Mouse (Mus musculus): ENCODE data around the gene Usp22. TPM values are rescaled to one million over a fixed set of nuclear protein-coding genes. Genes with fewer than 3 reads are reported as not detected.
"Not testable (repeated sequence)": the region's sequence is repeated elsewhere in the genome, so short reads cannot be mapped to it uniquely, and the experiment has no call there.

Gene Usp22
- polyA plus RNA-seq, 1 experiment, result 0.31 TPM

DNA sequence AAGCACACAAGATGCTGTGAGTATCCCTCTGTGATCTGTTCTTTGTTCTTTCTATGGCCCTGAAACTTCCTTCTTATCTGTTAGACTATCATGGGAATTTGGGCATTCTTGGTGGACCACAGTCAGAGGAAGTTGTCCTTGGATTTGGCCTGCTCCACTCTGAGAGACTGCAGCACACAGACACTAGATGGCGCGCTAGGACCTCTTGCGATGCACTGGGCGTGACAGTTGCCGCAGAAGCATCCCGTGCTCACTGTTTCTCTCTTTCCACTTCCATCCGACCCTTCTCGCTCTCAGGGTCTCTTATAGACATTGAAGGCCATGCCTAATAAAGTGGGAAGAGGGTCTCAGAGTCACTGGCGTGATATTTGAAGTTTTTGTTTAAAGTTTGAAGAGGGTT lies 18.5 kb upstream of the Usp22 start:
- TF ChIP-seq GATA1 (IDR thresholded peaks at IDR 0.05; ENCODE audit: low read length) (no peak), TAL1 (IDR thresholded peaks at IDR 0.05; ENCODE audit: low read length) (no peak)
- Histone ChIP-seq H3K27me3 (ENCODE audit: control insufficient read depth) (peaks cover 13% of the 10 kb centered on the region), H3K4me3 (replicated peaks) (no peak overlapping the region), H3K9me3 (ENCODE audit: control insufficient read depth, low read length) (no peaks in the 10 kb centered on the region), H3K4me1 (ENCODE audit: control insufficient read depth) (peaks cover 2% of the 10 kb centered on the region), H3K36me3 (ENCODE audit: control insufficient read depth) (no peaks in the 10 kb centered on the region)

GRCm38 (mm10) chr11:61192779-61193178 lies 17.9 kb upstream of the Usp22 start:
- no peak overlapping the region for H3K4me3 ChIP-seq (replicated peaks)

GRCm38 (mm10) chr11:61192123-61192522 lies 17.3 kb upstream of the Usp22 start:
- not testable (repeated sequence) for H3K36me3 ChIP-seq (ENCODE audit: control insufficient read depth); H3K4me3 ChIP-seq (replicated peaks); H3K4me1 ChIP-seq (ENCODE audit: control insufficient read depth); H3K9me3 ChIP-seq (ENCODE audit: control insufficient read depth, low read length)
- H3K27me3 ChIP-seq (ENCODE audit: control insufficient read depth), result peaks cover 13% of the 10 kb centered on the region

More at GRCm38 (mm10) chr11:61192779-61193178, 17.9 kb upstream of the Usp22 start:
- TF ChIP-seq TAL1 (IDR thresholded peaks at IDR 0.05; ENCODE audit: low read length), result no peak
- no peak for TF ChIP-seq GATA1 (IDR thresholded peaks at IDR 0.05; ENCODE audit: low read length)
- peaks cover 13% of the 10 kb centered on the region for H3K27me3 ChIP-seq (ENCODE audit: control insufficient read depth)
- H3K9me3 ChIP-seq (ENCODE audit: control insufficient read depth, low read length), result no peaks in the 10 kb centered on the region
- H3K36me3 ChIP-seq (ENCODE audit: control insufficient read depth), result no peaks in the 10 kb centered on the region
- H3K4me1 ChIP-seq (ENCODE audit: control insufficient read depth), result peaks cover 2% of the 10 kb centered on the region

DNA sequence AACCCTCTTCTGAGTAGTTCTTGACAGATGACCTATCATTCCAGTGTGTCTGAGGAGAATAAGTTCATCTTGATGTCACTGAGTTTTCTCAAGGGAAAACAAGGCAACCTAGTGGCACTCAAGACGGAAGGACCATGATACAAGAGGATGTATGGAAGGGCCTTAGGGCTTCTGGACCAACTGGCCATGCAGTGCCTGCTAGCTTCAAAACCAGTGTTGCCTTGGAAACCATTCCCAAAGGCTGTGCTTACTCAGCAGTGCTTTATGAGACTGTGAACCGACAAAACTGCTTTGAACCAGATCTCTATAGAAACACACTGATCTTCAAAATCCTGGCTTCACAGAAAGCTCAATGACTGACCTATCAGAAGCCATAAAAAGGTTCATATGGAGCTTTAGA lies 15.9 kb upstream of the Usp22 start:
- H3K4me3 ChIP-seq (replicated peaks), result no peak overlapping the region
- TF ChIP-seq TAL1 (IDR thresholded peaks at IDR 0.05; ENCODE audit: low read length) (no peak), GATA1 (IDR thresholded peaks at IDR 0.05; ENCODE audit: low read length) (no peak)
- peaks cover 13% of the 10 kb centered on the region for H3K27me3 ChIP-seq (ENCODE audit: control insufficient read depth)
- no peaks in the 10 kb centered on the region for H3K9me3 ChIP-seq (ENCODE audit: control insufficient read depth, low read length)
- H3K36me3 ChIP-seq (ENCODE audit: control insufficient read depth), result no peaks in the 10 kb centered on the region
- H3K4me1 ChIP-seq (ENCODE audit: control insufficient read depth), result peaks cover 2% of the 10 kb centered on the region

- Histone ChIP-seq H3K4me1 (ENCODE audit: control insufficient read depth) (no peaks in the 10 kb centered on the region), H3K4me3 (replicated peaks) (no peak overlapping the region), H3K9me3 (ENCODE audit: control insufficient read depth, low read length) (no peaks in the 10 kb centered on the region), H3K36me3 (ENCODE audit: control insufficient read depth) (no peaks in the 10 kb centered on the region), H3K27me3 (ENCODE audit: control insufficient read depth) (no peaks in the 10 kb centered on the region)
- no peak for TF ChIP-seq GATA1 (IDR thresholded peaks at IDR 0.05; ENCODE audit: low read length)
- no peak for TF ChIP-seq TAL1 (IDR thresholded peaks at IDR 0.05; ENCODE audit: low read length)
These were observed 9.0 kb upstream of the Usp22 start for GRCm38 (mm10) chr11:61183820-61184219.

GRCm38 (mm10) chr11:61181624-61182023 lies 6.8 kb upstream of the Usp22 start:
- no peak for TF ChIP-seq GATA1 (IDR thresholded peaks at IDR 0.05; ENCODE audit: low read length)
- no peak for TF ChIP-seq TAL1 (IDR thresholded peaks at IDR 0.05; ENCODE audit: low read length)
- H3K9me3 ChIP-seq (ENCODE audit: control insufficient read depth, low read length), result no peaks in the 10 kb centered on the region
- H3K4me3 ChIP-seq (replicated peaks), result no peak overlapping the region
- no peaks in the 10 kb centered on the region for H3K36me3 ChIP-seq (ENCODE audit: control insufficient read depth)
- H3K27me3 ChIP-seq (ENCODE audit: control insufficient read depth), result peaks cover 2% of the 10 kb centered on the region
- no peaks in the 10 kb centered on the region for H3K4me1 ChIP-seq (ENCODE audit: control insufficient read depth)

DNA sequence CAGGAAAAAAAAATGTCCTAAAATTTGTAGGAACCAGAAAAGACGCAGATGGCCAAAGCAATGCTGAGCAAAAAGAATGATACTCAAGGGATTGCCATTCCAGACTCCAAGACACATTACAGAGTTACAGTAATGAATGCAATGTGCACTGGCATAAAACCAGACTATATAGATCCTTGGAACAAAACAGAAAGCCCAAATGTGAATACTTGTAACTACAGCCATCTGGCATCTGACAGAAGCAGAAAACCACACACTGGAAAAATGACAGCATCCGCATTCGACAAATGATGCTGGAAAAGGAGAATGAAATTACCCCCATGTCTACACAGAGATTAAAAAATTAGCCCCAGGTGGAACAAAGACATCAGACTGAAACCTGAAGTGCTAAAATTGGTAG lies 5.5 kb upstream of the Usp22 start:
- Histone ChIP-seq H3K4me3 (replicated peaks) (no peak overlapping the region), H3K36me3 (ENCODE audit: control insufficient read depth) (no peaks in the 10 kb centered on the region), H3K4me1 (ENCODE audit: control insufficient read depth) (peaks cover 11% of the 10 kb centered on the region), H3K27me3 (ENCODE audit: control insufficient read depth) (peaks cover 3% of the 10 kb centered on the region), H3K9me3 (ENCODE audit: control insufficient read depth, low read length) (no peaks in the 10 kb centered on the region)
- TF ChIP-seq TAL1 (IDR thresholded peaks at IDR 0.05; ENCODE audit: low read length), result no peak
- no peak for TF ChIP-seq GATA1 (IDR thresholded peaks at IDR 0.05; ENCODE audit: low read length)

DNA sequence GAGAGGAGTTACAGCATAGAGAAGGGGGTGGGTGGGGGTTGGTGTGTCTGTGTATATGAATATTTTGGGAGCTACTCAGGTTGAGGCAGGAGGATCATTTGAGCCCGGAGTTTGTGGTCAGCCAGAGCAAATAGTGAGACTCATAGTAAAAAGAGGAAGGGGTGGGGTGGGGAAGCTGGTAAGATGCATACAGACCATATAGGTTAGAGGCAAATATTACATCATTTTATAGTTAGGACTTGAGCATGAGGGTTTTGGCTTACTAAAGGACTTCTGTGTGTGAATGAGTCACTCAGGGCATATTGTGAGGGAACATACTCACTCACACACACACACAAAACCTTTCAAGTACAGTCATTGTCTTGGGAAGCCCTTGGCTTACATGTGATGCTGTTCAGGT lies 1.5 kb upstream of the Usp22 start:
- Histone ChIP-seq H3K27me3 (ENCODE audit: control insufficient read depth) (peaks cover 8% of the 10 kb centered on the region), H3K4me3 (replicated peaks) (no peak overlapping the region), H3K9me3 (ENCODE audit: control insufficient read depth, low read length) (no peaks in the 10 kb centered on the region), H3K4me1 (ENCODE audit: control insufficient read depth) (peaks cover 23% of the 10 kb centered on the region), H3K36me3 (ENCODE audit: control insufficient read depth) (no peaks in the 10 kb centered on the region; the same call in 1 of the 2 replicates)
- TF ChIP-seq TAL1 (IDR thresholded peaks at IDR 0.05; ENCODE audit: low read length), result no peak
- no peak for TF ChIP-seq GATA1 (IDR thresholded peaks at IDR 0.05; ENCODE audit: low read length)

- peaks cover 8% of the 10 kb centered on the region for H3K27me3 ChIP-seq (ENCODE audit: control insufficient read depth)
- H3K4me3 ChIP-seq (replicated peaks), result peak overlapping the region; percentile 71
- H3K4me1 ChIP-seq (ENCODE audit: control insufficient read depth), result peaks cover 23% of the 10 kb centered on the region
- no peak for TF ChIP-seq TAL1 (IDR thresholded peaks at IDR 0.05; ENCODE audit: low read length)
- TF ChIP-seq GATA1 (IDR thresholded peaks at IDR 0.05; ENCODE audit: low read length), result no peak
- H3K9me3 ChIP-seq (ENCODE audit: control insufficient read depth, low read length), result no peaks in the 10 kb centered on the region
- no peaks in the 10 kb centered on the region; the same call in 1 of the 2 replicates for H3K36me3 ChIP-seq (ENCODE audit: control insufficient read depth)
These were observed 923 bp upstream of the Usp22 start for GRCm38 (mm10) chr11:61175778-61176177.

DNA sequence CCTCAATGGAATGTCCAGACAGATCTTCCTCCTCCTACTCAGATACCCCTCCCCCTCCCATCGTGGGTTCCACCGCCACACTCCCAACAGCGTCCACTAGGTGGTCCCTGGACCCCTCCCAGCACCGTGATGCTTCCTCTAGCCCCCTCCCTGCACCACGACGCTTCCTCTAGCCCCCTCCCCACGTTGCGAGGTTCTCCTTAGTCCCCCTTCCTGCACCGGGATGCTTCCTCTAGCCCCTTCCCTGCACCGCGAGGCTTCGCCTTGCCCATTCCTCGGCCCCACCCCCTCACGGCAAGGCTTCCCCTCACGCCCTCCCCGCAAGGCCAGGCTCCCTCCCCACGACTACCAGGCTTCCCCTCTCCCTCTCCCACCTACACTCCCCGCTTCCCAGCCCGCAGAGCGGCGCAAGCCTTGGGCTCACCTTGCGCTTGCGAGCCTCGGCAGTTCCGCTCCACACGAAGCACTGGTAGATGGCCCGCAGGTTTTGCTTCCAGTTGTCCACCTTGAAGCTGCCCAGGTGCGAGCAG lies 499 bp downstream of the Usp22 start:
- H3K4me1 ChIP-seq (ENCODE audit: control insufficient read depth), result peaks cover 23% of the 10 kb centered on the region
- H3K4me3 ChIP-seq (replicated peaks), result peak overlapping the region; percentile 71
- no peaks in the 10 kb centered on the region for H3K9me3 ChIP-seq (ENCODE audit: control insufficient read depth, low read length)
- TF ChIP-seq GATA1 (IDR thresholded peaks at IDR 0.05; ENCODE audit: low read length), result no peak
- TF ChIP-seq TAL1 (IDR thresholded peaks at IDR 0.05; ENCODE audit: low read length), result no peak
- peaks cover 8% of the 10 kb centered on the region for H3K27me3 ChIP-seq (ENCODE audit: control insufficient read depth)
- H3K36me3 ChIP-seq (ENCODE audit: control insufficient read depth), result no peaks in the 10 kb centered on the region; the same call in 1 of the 2 replicates

- peaks cover 27% of the 10 kb centered on the region for H3K4me1 ChIP-seq (ENCODE audit: control insufficient read depth)
- not testable (repeated sequence) for H3K9me3 ChIP-seq (ENCODE audit: control insufficient read depth, low read length); H3K4me3 ChIP-seq (replicated peaks); H3K27me3 ChIP-seq (ENCODE audit: control insufficient read depth); H3K36me3 ChIP-seq (ENCODE audit: control insufficient read depth)
These were observed 1.4 kb downstream of the Usp22 start for GRCm38 (mm10) chr11:61173477-61173876.
